Mouse (Mus musculus) hindbrain, embryonic 16.5 days (tissue): ENCODE data around the gene Csrnp1. TPM values are rescaled to one million over a fixed set of nuclear protein-coding genes. Genes with fewer than 3 reads are reported as not detected.

ENCODE experiments used
- ATAC-seq: fragments of 200-750 bp; cut with Nextera tagmentation; 2 replicates; pipeline ENCODE4 v1.8.0; 2017; ENCODE audit warnings: moderate TSS enrichment, moderate library complexity
- H3K27ac ChIP-seq: fragments of 300-500 bp; sonication (generic); 2 replicates; pipeline ENCODE4 v1.5.1; 2014; ENCODE audit warnings: low read depth, mild to moderate bottlenecking, control low read depth, low read length, moderate library complexity
- H3K27me3 ChIP-seq: fragments of 300-500 bp; sonication (generic); replicated peaks from 2 replicates; pipeline ENCODE4 v1.6.1; 2014; ENCODE audit warnings: low read length; ENCODE audit not compliant: control insufficient read depth, insufficient read depth
- H3K36me3 ChIP-seq: fragments of 300-500 bp; sonication (generic); 2 replicates; pipeline ENCODE4 v1.6.1; 2014; ENCODE audit warnings: mild to moderate bottlenecking, low read length, moderate library complexity, mixed read lengths; ENCODE audit not compliant: control insufficient read depth, insufficient read depth
- H3K4me1 ChIP-seq: fragments of 300-500 bp; sonication (generic); 2 replicates; pipeline ENCODE4 v1.6.1; 2014; ENCODE audit warnings: low read depth, low read length; ENCODE audit not compliant: control insufficient read depth, insufficient read depth
- H3K4me2 ChIP-seq: fragments of 300-500 bp; sonication (generic); 2 replicates; pipeline ENCODE4 v1.6.1; 2014; ENCODE audit warnings: mild to moderate bottlenecking, low read length, control low read depth, moderate library complexity
- H3K4me3 ChIP-seq: fragments of 300-500 bp; sonication (generic); 2 replicates; pipeline ENCODE4 v1.5.1; 2014; ENCODE audit warnings: mild to moderate bottlenecking, low read length, control low read depth, moderate library complexity
- H3K9ac ChIP-seq: fragments of 300-500 bp; sonication (generic); 2 replicates; pipeline ENCODE4 v1.6.1; 2014; ENCODE audit warnings: low read depth, mild to moderate bottlenecking, control low read depth, low read length, moderate library complexity
- H3K9me3 ChIP-seq: fragments of 300-500 bp; sonication (generic); 2 replicates; pipeline ENCODE4 v1.6.1; 2014; ENCODE audit warnings: mild to moderate bottlenecking, low read length, moderate library complexity; ENCODE audit not compliant: control insufficient read depth
- WGBS: fragments of 180-500 bp; shearing (Covaris S2); extraction: QIAGEN DNeasy Blood & Tissue Kit; methylation state at CpG from one replicate; pipeline ENCODE4 v1.1.7; 2014; 5-methylcytosine and 5-hydroxymethylcytosine counted together
- polyA plus RNA-seq: library from polyadenylated mRNA; unstranded; fragments of >200 nt; fragmentation: Nextera tagmentation; extraction: Ambion mirVana; gene quantifications from 2 replicates; pipeline ENCODE4 v1.2.1, GENCODE M21; 2015

Gene Csrnp1
- polyA plus RNA-seq, 1 experiment from 2014 or later = 2.7 TPM

DNA sequence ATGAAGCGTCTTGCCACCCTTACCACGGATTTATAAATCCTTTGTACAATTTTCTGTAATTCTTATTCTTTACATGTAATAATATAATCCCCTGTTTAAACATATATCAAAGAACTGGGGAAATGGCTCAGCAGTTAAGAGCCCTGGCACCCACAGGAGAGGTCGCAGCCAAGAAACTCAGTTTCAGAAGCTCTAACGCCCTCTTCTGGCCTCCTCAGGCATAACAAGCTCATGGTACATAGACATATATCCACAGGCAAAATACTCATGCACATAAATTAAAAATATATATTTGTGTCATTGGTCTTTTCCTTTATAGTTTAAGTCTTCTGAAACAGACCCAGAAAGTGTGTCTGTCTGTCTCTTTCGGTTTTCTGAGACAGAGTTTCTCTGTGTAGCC, 9.8 kb downstream of the Csrnp1 start:
- Histone ChIP-seq H3K9me3 (no peaks in the 10 kb centered on the region), H3K36me3 (no peaks in the 10 kb centered on the region), H3K4me3 (no peak overlapping the region), H3K4me1 (peaks cover 17% of the 10 kb centered on the region), H3K4me2 (no peak overlapping the region), H3K27me3 (no peaks in the 10 kb centered on the region), H3K27ac (no peak overlapping the region), H3K9ac (no peak overlapping the region)
- no peak for ATAC-seq
- 76% methylated on average over 5 of the region's 5 CpGs for WGBS

DNA sequence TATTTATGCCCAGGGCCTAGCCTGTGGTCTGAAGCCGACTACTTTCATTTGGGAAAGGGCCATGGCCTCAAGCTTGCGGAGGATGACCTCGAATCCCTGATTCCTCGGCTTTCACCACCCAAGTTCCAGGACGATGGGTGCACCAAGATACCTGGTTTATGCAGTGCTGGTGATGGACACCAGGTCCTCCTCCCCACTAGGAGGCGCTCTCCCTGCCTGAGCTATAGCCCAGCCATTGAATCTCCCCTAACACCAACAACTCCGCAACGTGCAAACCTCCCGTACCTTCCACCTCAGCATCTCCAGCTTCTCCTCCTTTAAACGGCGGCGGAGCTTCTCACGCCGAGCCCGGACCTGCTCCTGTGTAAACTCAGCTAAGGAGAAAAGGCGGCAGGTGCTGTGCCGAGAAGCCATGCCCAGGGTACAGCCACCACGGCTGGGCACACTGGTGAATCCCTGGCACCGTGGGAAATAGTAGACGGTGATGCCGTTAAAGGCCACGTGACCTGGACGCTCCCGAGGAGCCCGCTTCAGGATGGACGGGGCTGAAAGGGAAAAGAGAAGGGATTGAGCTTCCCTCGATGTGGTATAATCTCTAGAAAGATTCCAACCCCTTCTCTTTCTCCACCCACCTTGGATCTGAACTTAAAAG, 10.5 kb downstream of the Csrnp1 start:
- Histone ChIP-seq H3K4me3 (no peak overlapping the region), H3K9ac (no peak overlapping the region), H3K36me3 (no peaks in the 10 kb centered on the region), H3K9me3 (no peaks in the 10 kb centered on the region), H3K4me2 (no peak overlapping the region), H3K27ac (no peak overlapping the region), H3K4me1 (peaks cover 17% of the 10 kb centered on the region), H3K27me3 (no peaks in the 10 kb centered on the region)
- ATAC-seq = no peak
- 91% methylated on average over 27 of the region's 27 CpGs for WGBS

DNA sequence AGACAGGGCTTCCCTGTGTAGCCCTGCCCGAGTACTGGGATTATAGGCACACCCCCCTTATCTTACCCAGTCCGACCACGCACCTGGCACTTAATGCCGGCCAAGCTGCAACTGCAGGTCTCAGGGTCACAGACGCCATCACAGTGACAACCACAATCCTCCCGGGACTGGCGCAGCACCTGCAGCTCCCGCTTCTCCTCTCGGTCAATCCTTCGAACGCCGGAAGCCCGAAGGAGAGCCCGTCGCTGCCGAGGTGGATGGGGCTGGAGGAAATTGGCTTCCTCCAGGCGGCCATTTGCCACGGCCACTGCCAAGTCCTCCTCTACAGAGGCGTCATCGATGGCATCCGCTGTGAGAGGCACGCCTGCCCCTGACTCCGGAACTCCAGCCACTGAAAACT, 11.2 kb downstream of the Csrnp1 start:
- Histone ChIP-seq H3K27ac (no peak overlapping the region), H3K4me1 (peaks cover 17% of the 10 kb centered on the region), H3K27me3 (no peaks in the 10 kb centered on the region), H3K9ac (no peak overlapping the region), H3K4me2 (no peak overlapping the region), H3K9me3 (no peaks in the 10 kb centered on the region), H3K4me3 (no peak overlapping the region), H3K36me3 (no peaks in the 10 kb centered on the region)
- 90% methylated on average over 23 of the region's 23 CpGs for WGBS
- no peak for ATAC-seq

DNA sequence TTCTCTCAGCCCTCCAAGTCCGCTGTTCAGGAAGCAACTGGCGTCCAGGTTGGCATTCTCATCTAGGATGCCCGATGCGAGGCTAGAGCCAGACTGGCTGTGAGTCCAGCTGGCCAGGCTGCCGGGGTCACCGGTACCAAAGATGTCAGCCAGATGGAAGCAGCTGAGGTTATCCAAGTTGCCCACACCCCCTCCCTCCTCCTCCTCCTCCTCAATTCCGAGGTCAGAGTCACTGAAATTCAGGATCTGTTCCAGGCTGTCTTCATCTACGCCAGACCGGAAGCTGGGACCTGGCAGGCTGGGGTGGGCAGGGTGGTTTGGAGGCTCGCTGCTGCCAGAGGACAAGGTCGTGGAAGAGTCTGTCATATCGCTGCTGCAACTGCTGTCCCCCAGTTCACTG, 11.9 kb downstream of the Csrnp1 start:
- H3K4me3 ChIP-seq = no peak overlapping the region
- no peak overlapping the region for H3K4me2 ChIP-seq
- H3K9ac ChIP-seq = no peak overlapping the region
- 72% methylated on average over 12 of the region's 12 CpGs for WGBS
- ATAC-seq = no peak
- H3K27me3 ChIP-seq = no peaks in the 10 kb centered on the region
- H3K36me3 ChIP-seq = no peaks in the 10 kb centered on the region
- peaks cover 16% of the 10 kb centered on the region for H3K4me1 ChIP-seq
- H3K9me3 ChIP-seq = no peaks in the 10 kb centered on the region
- no peak overlapping the region; the same call in 1 of the 2 replicates for H3K27ac ChIP-seq

DNA sequence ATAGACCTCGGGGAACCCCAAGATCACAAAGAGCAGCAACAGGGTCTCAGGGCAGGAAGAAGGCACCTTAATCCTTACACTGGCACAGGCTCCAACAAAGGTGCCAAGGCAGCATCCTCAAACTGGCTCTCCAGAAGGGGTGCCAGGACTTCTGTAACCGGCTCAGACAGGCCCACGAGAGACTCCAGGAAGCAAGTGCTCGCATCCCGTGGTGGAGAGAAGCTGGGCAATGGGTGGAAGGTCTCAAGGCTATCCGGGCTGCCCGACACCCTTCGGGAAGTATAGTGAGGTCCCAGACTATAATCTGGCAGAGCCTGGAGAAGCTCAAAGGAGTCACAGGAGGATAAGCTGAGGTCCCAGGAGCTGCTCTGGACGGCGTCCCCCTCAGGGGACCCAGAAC, 12.3 kb downstream of the Csrnp1 start:
- Histone ChIP-seq H3K9ac (no peak overlapping the region), H3K4me3 (no peak overlapping the region), H3K27ac (no peak overlapping the region; the same call in 1 of the 2 replicates), H3K9me3 (no peaks in the 10 kb centered on the region), H3K27me3 (no peaks in the 10 kb centered on the region), H3K4me2 (no peak overlapping the region), H3K4me1 (peaks cover 13% of the 10 kb centered on the region), H3K36me3 (no peaks in the 10 kb centered on the region)
- WGBS = 83% methylated on average over 10 of the region's 10 CpGs
- no peak for ATAC-seq

DNA sequence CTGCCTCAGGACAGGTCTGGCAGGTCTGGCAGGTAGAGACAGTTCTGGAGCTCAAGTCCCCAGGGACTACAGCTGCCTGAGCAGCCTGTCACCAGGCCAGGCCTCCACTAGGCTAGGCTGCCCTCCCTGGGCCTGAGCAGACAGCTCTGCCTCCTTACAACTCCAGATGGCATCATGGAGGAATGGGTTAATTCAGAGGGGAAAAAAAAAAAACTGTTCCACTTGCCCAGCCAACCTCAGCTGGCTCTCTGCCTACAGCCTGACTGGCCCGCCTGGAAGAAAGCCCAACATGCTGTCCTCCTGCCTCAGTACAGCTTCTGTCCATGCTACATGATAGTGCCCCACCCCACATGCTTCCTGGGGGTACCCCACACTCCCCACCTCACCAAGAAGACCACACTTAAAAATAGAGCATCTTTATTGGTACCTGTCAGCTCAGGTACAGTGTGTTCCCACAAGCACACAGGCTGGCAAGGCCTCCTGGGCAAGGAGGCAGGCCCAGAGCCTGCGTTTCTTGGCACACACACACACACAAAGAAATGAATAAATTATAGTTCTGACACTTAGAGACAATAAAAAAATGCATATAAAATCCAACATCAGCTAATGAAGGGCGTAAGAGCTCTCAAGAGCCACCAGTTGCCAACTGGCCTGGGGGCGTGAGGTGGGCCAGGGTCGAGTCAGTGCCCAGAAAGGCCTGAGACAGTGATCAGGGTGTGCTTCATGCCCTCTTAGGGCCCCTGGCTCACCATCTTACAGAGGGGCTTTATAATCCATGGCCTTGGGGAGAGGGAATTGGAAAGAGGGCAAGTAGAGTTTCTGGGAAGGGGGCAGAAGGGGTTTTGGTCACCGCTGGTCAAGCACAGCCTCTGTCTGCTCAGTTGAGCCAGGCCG, 13.4 kb downstream of the Csrnp1 start:
- Histone ChIP-seq H3K4me2 (no peak overlapping the region), H3K36me3 (no peaks in the 10 kb centered on the region), H3K9me3 (no peaks in the 10 kb centered on the region), H3K9ac (no peak overlapping the region), H3K4me1 (peaks cover 11% of the 10 kb centered on the region), H3K27me3 (no peaks in the 10 kb centered on the region), H3K4me3 (no peak overlapping the region), H3K27ac (peak overlapping the region; percentile 55)
- ATAC-seq = peak; percentile 70
- WGBS = 66% methylated on average over 7 of the region's 7 CpGs

DNA sequence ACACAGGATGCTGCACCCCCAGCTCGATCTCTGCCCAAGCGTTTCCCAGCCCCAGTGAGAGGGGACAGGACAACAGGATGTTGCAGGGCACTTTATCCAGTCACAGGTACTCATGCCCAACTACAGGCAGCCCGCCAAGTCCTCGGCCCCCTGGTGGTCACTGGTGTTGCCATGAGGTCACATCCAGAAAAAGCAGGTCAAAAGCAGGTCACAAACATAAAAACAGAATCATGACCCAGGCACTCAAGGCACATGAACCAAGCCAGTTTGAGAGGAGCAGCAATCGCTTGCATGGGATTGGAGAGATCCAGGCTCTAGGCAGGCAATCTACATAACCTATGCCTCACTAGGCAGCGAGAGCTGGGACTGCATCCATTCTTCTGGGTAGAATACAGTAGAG, 14.2 kb downstream of the Csrnp1 start:
- Histone ChIP-seq H3K27me3 (no peaks in the 10 kb centered on the region), H3K27ac (peak overlapping the region; percentile 26; the same call in 1 of the 2 replicates), H3K4me1 (peaks cover 11% of the 10 kb centered on the region), H3K4me3 (no peak overlapping the region), H3K4me2 (no peak overlapping the region), H3K9me3 (no peaks in the 10 kb centered on the region), H3K36me3 (no peaks in the 10 kb centered on the region), H3K9ac (no peak overlapping the region)
- peak; percentile 31; the same call in 1 of the 2 replicates for ATAC-seq
- 35% methylated on average over 6 of the region's 6 CpGs for WGBS

DNA sequence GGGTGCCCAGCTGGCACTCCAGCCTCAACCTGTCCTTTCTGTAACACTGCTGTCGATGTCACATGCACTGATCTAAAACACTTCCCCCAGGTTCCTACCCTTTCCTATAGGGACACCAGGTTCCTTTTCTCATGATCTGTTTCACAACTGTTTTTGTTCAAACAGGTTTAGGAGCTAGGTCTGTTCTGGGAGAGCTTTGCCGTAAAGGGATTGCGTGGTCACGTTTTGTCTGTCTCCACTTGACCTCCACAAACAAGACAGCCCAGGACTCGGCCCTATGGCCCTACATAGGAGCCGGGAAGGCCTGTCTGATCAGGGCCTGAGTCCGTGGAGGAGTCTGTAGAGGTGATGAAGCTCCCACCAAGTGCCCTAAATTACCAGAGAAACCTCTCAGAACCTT, 14.6 kb downstream of the Csrnp1 start:
- Histone ChIP-seq H3K27ac (no peak overlapping the region), H3K4me2 (no peak overlapping the region), H3K4me1 (peaks cover 11% of the 10 kb centered on the region), H3K4me3 (no peak overlapping the region), H3K27me3 (no peaks in the 10 kb centered on the region), H3K9me3 (no peaks in the 10 kb centered on the region), H3K9ac (no peak overlapping the region), H3K36me3 (no peaks in the 10 kb centered on the region)
- no peak for ATAC-seq
- 80% methylated on average over 7 of the region's 7 CpGs for WGBS

- Histone ChIP-seq H3K4me3 (no peak overlapping the region), H3K27ac (no peak overlapping the region), H3K9me3 (no peaks in the 10 kb centered on the region), H3K36me3 (no peaks in the 10 kb centered on the region), H3K27me3 (no peaks in the 10 kb centered on the region; the same call in 1 of the 2 replicates), H3K4me1 (peaks cover 11% of the 10 kb centered on the region), H3K4me2 (no peak overlapping the region), H3K9ac (no peak overlapping the region)
- ATAC-seq = no peak
- 81% methylated on average over 26 of the region's 26 CpGs for WGBS
Measured at GRCm38 (mm10) chr9:119966221-119966910, 18.1 kb downstream of the Csrnp1 start.
